Mouse (Mus musculus): ENCODE results near the gene Gfy.

- TF ChIP-seq ZNF384 (IDR thresholded peaks at IDR 0.05; ENCODE audit: low read depth, low read length): no peak
- TF ChIP-seq ZC3H11A (IDR thresholded peaks at IDR 0.05; ENCODE audit: borderline replicate concordance, low read depth, low read length): no peak
- TF ChIP-seq HCFC1 (IDR thresholded peaks at IDR 0.05; ENCODE audit: borderline replicate concordance, insufficient read depth, low read length): no peak
Observed at GRCm38 (mm10) chr7:45190186-45190585, 10.8 kb upstream of the Gfy start.

All from ES-E14 (cell line).